Mouse (Mus musculus): Measurements from ENCODE around the gene Map3k9.

The Map3k9 gene

GRCm38 (mm10) chr12:81787262-81787661, 6.3 kb upstream of the Map3k9 start:
- in situ Hi-C loops (cut with MboI): loop anchor here (10.0 kb wide), 1 partner anchor 172 kb away; no protein-coding TSS in a partner anchor

GRCm38 (mm10) chr12:81783301-81783700, 2.3 kb upstream of the Map3k9 start:
- in situ Hi-C loops (cut with MboI): loop anchor here (10.0 kb wide), 1 partner anchor 168 kb away; no protein-coding TSS in a partner anchor

- in situ Hi-C loops (cut with MboI): loop anchor here (10.0 kb wide), 1 partner anchor 168 kb away; no protein-coding TSS in a partner anchor
Observed at GRCm38 (mm10) chr12:81782606-81783005, 1.6 kb upstream of the Map3k9 start.

- in situ Hi-C loops (cut with MboI): loop anchor here (10.0 kb wide), 1 partner anchor 166 kb away; no protein-coding TSS in a partner anchor
Observed at GRCm38 (mm10) chr12:81780271-81781093, 493 bp downstream of the Map3k9 start.

GRCm38 (mm10) chr12:81779831-81780230, 1.1 kb downstream of the Map3k9 start:
- in situ Hi-C loops (cut with MboI): loop anchor here (10.0 kb wide), 1 partner anchor 165 kb away; no protein-coding TSS in a partner anchor

GRCm38 (mm10) chr12:81776191-81776590, 4.8 kb downstream of the Map3k9 start:
- in situ Hi-C loops (cut with MboI): no loop called here

- in situ Hi-C loops (cut with MboI): no loop called here
Observed at GRCm38 (mm10) chr12:81775641-81776040, 5.3 kb downstream of the Map3k9 start.

DNA sequence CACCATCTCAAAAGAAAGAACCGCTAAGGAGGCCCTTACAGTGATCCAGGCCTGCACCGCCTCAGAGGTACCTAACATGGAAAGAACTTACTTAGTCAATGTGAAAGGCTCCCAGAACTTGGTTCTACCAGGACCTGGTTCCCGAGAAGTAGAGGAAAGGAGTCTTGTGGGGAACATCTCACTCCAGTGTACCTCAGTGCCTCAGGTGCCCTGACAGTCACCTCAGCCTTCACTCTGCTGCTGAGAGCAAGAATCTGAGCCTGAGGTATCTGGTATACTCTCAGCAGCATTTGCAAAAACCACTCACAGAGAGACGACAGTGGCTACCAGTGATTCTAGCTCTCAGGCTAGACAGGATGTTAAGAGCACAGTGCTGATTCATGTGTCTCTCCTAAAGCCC, 6.8 kb downstream of the Map3k9 start:
- in situ Hi-C loops (cut with MboI): no loop called here

- in situ Hi-C loops (cut with MboI): no loop called here
Observed at GRCm38 (mm10) chr12:81769458-81769857, 11.5 kb downstream of the Map3k9 start.

DNA sequence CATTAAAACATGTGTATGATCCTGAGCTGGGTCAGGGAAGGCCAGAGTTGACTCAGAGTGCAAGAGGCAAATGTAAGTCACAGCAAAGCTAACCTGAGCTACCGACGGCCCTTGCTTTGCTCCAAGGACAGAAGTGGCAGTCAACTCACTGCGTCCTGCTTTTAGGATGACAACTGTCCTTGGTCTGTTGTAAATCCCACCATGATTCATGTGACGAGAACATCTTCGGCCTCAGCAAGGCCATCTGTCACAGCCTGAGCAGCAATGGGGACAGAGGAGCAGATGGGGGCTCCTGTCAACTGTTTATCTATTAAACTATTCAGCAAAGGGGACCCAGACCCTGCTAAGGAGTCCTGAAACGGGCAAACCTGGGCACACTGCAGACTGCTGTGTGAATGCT, 15.6 kb downstream of the Map3k9 start:
- in situ Hi-C loops (cut with MboI): no loop called here

GRCm38 (mm10) chr12:81764370-81764769, 16.6 kb downstream of the Map3k9 start:
- in situ Hi-C loops (cut with MboI): no loop called here

- in situ Hi-C loops (cut with MboI): no loop called here
Observed at GRCm38 (mm10) chr12:81754651-81755050, 26.3 kb downstream of the Map3k9 start.

DNA sequence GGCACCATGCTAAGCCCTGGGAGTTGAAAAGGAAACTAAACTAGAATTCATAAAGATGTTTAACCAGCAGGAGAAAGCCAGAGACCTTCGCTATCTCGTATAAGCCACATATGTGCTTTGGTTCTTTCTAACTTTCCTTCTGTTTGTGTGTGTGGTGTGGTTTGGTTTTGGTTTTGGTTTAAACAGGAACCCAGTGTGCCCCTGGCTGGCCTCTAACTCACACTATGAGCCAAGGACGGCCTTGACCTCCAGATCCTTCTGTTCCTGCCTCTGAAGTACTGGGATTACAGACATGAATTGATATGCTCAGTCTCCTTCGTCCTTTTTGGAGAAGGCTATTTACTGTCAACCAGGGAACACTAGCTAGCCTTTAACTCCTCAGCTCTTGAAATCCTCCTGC, 29.9 kb downstream of the Map3k9 start:
- in situ Hi-C loops (cut with MboI): no loop called here

- in situ Hi-C loops (cut with MboI): no loop called here
Observed at GRCm38 (mm10) chr12:81748918-81749317, 32.1 kb downstream of the Map3k9 start.

DNA sequence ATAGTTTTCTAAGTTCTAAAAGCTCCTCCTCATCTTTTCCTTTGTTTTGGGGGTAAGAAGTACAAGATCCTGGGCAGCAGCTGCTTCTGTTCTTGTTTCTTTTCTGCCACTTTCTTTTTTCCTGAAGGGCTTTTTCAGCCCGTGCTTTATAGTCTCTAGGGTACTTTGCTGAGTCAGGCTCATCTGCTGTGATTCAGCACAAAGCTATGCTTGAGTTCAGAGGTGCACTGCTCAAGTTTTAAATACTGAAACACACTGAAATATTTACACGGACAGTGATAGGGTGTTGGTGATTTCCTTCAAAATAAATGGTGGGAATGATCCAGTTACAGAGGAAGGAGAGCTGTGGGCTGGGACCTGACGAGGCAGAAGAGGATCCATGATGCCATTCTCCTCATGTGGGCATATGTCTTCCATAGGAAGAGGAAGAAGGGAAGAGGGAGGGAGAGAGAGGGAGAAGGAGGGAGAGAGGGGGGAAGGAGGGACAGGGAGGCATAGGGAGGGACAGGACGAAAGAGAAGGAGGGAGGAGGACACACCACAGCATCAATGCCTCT, 32.9 kb downstream of the Map3k9 start:
- in situ Hi-C loops (cut with MboI): no loop called here

GRCm38 (mm10) chr12:81746400-81747024, 34.5 kb downstream of the Map3k9 start:
- in situ Hi-C loops (cut with MboI): no loop called here

- in situ Hi-C loops (cut with MboI): no loop called here
Observed at GRCm38 (mm10) chr12:81735246-81736070, 45.5 kb downstream of the Map3k9 start.

DNA sequence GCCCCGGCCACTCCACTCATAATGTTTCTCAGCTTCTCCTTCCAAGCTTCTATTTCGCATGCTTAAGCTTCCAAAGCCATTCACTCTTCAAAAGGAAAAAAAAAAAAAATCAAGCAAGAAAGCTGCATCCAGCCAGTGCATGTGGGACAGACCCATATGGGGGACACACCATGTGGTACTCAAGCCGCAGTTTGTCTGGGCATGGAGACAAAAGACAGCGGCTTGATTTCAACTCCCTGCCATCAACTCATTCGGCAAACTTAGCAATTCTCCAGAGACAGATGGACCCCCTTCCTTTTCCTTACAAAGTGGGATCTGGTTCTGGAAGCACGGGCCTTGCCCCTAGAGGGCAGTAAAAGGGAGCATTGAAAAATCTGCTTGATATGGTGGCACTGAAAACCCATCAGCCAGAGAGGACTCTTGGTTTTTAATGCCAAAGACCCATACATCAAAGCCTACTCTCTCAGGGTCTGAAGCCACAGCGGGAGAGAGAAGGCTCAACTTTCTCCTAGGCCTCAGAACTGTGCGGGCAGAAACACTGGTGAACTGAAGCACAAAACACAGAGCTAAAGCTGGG, 54.6 kb downstream of the Map3k9 start:
- in situ Hi-C loops (cut with MboI): no loop called here

DNA sequence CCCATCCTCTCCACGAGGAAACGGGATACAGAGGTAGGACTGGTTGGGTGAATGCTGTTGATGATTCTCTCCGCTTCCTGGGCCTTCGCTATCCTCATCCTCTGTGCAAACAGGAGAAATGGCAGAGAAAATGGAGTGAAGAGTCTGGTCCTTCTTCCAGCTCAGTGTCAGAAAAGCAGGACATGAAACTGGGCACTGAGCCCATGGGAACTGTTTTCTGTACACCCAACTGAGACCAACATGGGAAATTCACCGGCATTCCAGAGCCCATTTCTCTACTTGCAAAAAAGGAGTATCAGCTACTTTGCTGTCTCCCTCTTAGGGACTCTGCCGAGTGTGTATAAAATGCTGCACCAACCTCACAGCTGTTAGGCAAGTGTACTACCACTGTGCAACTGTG, 56.2 kb downstream of the Map3k9 start:
- in situ Hi-C loops (cut with MboI): no loop called here

GRCm38 (mm10) chr12:81723375-81723774, 57.6 kb downstream of the Map3k9 start:
- in situ Hi-C loops (cut with MboI): no loop called here

DNA sequence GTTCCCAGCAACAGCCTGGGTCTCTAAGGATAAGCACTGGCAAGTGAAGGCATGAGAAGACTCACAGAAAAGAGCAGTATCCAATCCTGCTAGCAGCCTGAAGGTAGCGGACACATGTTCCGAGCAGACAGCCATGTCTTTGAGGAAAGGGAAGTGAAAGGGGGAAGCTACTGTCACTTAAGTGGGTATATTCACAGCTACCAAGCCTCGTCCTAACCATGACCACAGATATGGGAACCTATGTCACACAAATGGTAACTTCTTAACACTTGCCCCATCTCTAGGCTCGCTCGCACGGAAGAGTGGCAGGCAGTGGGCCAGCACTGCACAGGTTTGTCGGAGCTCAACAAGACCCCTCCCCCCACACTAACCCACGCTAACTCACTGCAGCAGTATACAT, 61.3 kb downstream of the Map3k9 start:
- in situ Hi-C loops (cut with MboI): no loop called here
